Mouse (Mus musculus): ENCODE data around the gene Ppy. TPM values are rescaled to one million over a fixed set of nuclear protein-coding genes. Genes with fewer than 3 reads are reported as not detected.

Ppy gene
- polyA plus RNA-seq, 1 experiment from 2014 or later: not detected

DNA sequence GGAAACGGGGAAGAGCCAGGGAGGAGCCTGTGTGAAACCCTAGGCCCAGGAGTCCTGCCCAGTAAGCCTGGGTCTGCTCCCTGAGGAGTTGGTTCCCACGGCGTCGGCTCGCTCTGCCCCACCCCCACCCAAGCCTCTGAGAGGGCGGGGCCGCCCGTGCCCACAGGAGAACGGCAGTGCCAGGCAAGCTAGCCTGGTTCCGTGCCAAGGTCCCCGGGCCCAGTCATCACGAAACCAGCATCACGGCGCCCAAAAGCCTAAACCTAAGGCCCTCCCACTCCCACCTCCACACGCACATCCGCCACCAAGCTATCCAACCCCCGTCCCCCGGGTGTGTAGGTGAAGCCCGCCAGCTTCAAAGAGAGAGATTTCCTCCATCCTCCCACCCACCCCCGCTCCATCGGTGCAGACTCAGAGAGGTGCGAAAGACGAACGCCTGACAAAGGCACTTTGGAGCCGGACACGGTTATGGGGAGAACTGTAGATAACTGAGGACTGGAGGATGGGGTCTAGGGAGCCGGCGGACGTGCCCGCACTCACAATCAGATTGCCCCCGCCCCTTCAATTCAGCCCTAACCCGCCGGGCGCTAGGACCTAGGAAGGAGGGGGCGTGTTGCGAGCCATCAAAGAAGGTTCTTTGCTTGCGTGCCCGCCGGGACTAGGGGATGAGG is 13.9 kb downstream of the Ppy start:
- peak; percentile 85 for ATAC-seq
- under 1% methylated on average over 38 of the region's 39 CpGs for WGBS
- H3K36me3 ChIP-seq (ENCODE audit: poor library complexity, severe bottlenecking): peaks cover 17% of the 10 kb centered on the region
- no peaks in the 10 kb centered on the region for H3K27me3 ChIP-seq
- H3K4me3 ChIP-seq: peak overlapping the region; percentile 78
- H3K4me1 ChIP-seq: peaks cover 50% of the 10 kb centered on the region
- H3K4me2 ChIP-seq: peak overlapping the region; percentile 85
- H3K9ac ChIP-seq: peak overlapping the region; percentile 84
- H3K9me3 ChIP-seq (replicated peaks): no peaks in the 10 kb centered on the region
- peak overlapping the region; percentile 99 for H3K27ac ChIP-seq

DNA sequence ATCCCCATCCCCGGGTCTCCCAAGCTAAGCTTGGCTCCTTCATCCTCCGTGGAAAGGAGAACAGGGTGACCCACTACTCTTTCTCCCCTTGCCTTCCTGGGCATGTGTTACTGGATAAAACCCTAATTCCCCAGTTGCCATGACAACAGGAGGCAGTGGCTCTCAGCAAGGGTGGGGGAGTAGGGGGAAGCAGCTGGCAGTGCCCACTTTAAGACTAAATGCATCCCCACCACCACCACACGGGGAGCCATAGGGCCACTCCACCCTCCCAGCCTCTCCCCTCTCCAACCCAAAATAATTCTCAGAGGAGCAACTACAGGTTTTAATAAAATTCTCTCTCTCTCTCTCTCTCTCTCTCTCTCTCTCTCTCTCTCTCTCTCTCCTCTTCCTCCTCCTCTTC is 14.8 kb downstream of the Ppy start:
- 0% methylated on average over 3 of the region's 3 CpGs for WGBS
- peak overlapping the region; percentile 99 for H3K27ac ChIP-seq

DNA sequence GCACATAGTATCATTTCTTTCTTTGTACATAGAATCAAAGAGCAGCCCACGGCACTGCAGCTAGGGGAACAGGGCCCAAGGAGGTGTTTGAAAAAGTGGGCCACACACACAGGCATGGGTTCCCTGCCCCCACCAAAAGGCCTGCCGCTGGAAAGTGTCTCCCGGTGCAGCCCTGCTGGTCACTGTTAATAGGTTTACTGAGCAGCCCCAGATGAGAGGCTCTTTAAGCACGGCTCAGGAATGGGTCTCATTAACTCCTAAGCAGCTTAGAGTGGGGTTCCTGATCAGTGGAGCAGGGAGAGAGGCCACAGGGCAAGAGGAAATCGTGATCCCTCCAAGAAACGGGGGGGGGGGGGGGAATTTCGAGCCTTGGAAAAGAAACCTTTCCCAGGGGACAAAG is 17.0 kb downstream of the Ppy start:
- Histone ChIP-seq H3K4me2 (no peak overlapping the region), H3K4me3 (no peak overlapping the region), H3K4me1 (peaks cover 56% of the 10 kb centered on the region), H3K9me3 (replicated peaks) (no peaks in the 10 kb centered on the region), H3K36me3 (ENCODE audit: poor library complexity, severe bottlenecking) (peaks cover 29% of the 10 kb centered on the region), H3K9ac (no peak overlapping the region), H3K27me3 (no peaks in the 10 kb centered on the region), H3K27ac (no peak overlapping the region)
- no peak for ATAC-seq
- WGBS: 9% methylated on average over 7 of the region's 7 CpGs

More for the DNA sequence above, 14.8 kb downstream of the Ppy start:
- ATAC-seq: no peak
- Histone ChIP-seq H3K27me3 (no peaks in the 10 kb centered on the region), H3K9me3 (replicated peaks) (no peaks in the 10 kb centered on the region), H3K4me3 (peak overlapping the region; percentile 78), H3K4me2 (peak overlapping the region; percentile 85), H3K9ac (peak overlapping the region; percentile 84), H3K36me3 (ENCODE audit: poor library complexity, severe bottlenecking) (peaks cover 17% of the 10 kb centered on the region), H3K4me1 (peaks cover 59% of the 10 kb centered on the region)

DNA sequence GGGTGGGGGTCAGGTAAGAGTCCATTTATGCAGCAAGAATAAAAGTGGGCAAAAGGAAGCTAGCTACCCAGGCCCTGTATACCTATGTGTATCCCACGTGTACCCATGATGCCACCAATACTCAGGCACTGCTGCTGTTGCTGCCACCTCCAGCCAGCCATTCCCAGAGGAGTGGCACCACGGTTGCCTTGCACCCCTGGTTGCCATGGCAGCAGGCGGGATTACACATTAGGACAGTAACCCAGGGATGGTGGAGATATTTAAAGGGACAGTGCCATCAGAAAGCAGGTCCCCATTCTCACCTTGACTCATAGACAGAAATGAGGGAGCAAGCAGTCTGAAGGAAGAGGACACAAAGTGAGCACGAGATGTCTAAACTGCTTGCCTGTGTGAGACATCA is 17.9 kb downstream of the Ppy start:
- H3K27ac ChIP-seq: no peak overlapping the region
- H3K4me2 ChIP-seq: peak overlapping the region; percentile 87
- no peak overlapping the region for H3K9ac ChIP-seq
- peaks cover 50% of the 10 kb centered on the region for H3K4me1 ChIP-seq
- H3K9me3 ChIP-seq (replicated peaks): no peaks in the 10 kb centered on the region
- WGBS: 46% methylated on average over 4 of the region's 4 CpGs
- no peak for ATAC-seq
- H3K27me3 ChIP-seq: no peaks in the 10 kb centered on the region
- H3K4me3 ChIP-seq: no peak overlapping the region
- H3K36me3 ChIP-seq (ENCODE audit: poor library complexity, severe bottlenecking): peaks cover 39% of the 10 kb centered on the region

DNA sequence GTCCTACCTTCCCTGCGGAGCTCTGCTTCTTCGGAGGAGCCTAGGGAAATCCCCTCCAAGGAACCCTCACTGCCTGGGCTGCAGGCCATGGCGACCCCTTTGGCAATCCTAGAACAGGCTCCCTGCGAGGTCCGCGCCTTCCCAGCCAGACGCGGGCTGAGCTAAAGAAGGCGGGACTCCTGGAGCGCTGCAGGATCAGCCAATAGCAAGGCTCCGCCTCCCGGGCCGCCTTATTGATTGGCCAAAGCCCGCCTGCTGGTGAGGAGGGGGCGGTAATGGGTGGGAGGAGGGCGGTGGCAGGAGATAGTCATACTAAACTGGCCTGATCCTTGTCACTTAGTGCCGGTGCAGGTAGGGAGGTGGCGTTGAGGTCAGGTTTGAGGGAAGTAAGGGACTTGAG is 18.8 kb downstream of the Ppy start:
- H3K4me2 ChIP-seq: peak overlapping the region; percentile 87
- no peaks in the 10 kb centered on the region for H3K27me3 ChIP-seq
- peaks cover 45% of the 10 kb centered on the region for H3K36me3 ChIP-seq (ENCODE audit: poor library complexity, severe bottlenecking)
- peak; percentile 85 for ATAC-seq
- no peaks in the 10 kb centered on the region for H3K9me3 ChIP-seq (replicated peaks)
- under 1% methylated on average over 18 of the region's 18 CpGs for WGBS
- no peak overlapping the region; the same call in 1 of the 2 replicates for H3K27ac ChIP-seq
- H3K9ac ChIP-seq: peak overlapping the region; percentile 65
- peaks cover 50% of the 10 kb centered on the region for H3K4me1 ChIP-seq
- H3K4me3 ChIP-seq: peak overlapping the region; percentile 41

DNA sequence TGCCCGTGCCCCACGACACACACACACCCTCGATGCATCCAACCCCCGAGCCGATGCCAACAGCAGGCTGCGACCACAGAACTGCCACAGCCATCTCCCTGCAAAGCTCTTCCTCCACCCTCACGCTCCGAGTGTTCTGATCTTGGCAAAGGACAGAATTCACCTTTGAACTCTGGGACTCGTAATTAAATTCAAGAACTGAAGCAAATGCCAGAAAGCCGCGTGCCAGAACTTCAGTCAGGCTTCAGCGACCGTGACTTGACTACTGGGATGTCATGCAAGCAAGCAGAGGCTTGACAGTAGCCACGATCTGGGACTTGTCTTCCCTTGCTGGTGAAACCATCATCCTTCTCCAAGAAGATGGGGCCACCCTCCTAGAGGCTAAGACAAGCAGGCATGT is 27.4 kb downstream of the Ppy start:
- H3K36me3 ChIP-seq (ENCODE audit: poor library complexity, severe bottlenecking): peaks cover 46% of the 10 kb centered on the region
- no peak overlapping the region for H3K9ac ChIP-seq
- no peaks in the 10 kb centered on the region for H3K27me3 ChIP-seq
- no peak overlapping the region for H3K4me3 ChIP-seq
- H3K4me2 ChIP-seq: no peak overlapping the region
- peaks cover 17% of the 10 kb centered on the region; the same call in 1 of the 2 replicates for H3K4me1 ChIP-seq
- no peak overlapping the region for H3K27ac ChIP-seq
- no peaks in the 10 kb centered on the region for H3K9me3 ChIP-seq (replicated peaks)
- WGBS: 83% methylated on average over 14 of the region's 14 CpGs
- ATAC-seq: no peak

DNA sequence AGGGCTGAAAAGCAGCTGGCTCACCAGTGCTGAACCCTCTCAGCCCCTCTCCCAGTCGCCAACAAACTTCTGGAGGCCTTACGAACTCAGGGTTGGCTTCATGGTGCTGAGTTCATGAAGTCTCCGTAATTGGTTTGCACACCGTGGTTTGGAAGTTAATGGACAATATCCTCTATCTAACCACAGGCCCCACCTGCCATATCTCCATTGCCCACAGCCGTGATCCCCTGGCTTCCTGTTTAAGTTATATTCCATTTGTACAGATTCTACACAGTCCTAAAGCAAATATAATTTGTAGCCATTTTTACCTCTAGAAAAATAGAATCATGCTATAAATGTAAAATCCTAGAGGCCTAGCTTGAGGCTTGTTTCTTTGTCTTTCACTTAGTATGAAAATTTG is 28.4 kb downstream of the Ppy start:
- Histone ChIP-seq H3K4me2 (no peak overlapping the region), H3K4me3 (no peak overlapping the region), H3K36me3 (ENCODE audit: poor library complexity, severe bottlenecking) (peaks cover 39% of the 10 kb centered on the region), H3K9ac (no peak overlapping the region), H3K9me3 (replicated peaks) (no peaks in the 10 kb centered on the region), H3K27ac (no peak overlapping the region), H3K4me1 (peaks cover 17% of the 10 kb centered on the region; the same call in 1 of the 2 replicates), H3K27me3 (no peaks in the 10 kb centered on the region)
- 88% methylated on average over 5 of the region's 5 CpGs for WGBS
- ATAC-seq: no peak

DNA sequence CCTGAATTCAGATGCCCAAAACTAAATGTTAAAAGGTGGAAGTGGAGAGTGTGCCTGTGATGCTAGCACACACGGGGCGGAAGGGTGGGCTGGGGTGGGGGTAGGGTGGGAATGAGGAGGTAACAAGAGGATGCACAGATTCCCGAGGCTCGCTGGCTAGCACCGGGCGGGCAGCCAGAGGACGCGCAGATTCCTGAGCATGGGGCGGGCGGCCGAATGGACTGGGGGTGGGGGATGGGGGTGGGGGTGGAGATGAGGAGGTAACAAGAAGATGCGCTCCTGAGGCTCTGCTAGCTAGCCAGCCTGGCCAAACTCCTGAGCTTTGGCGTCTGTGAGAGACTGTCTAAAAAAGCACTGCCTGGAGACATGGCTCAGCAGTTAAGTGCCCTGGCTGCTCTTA is 30.7 kb downstream of the Ppy start:
- WGBS: 6% methylated on average over 9 of the region's 13 CpGs
- Histone ChIP-seq H3K4me2 (peak overlapping the region; percentile 30), H3K27ac (peak overlapping the region; percentile 37; the same call in 1 of the 2 replicates), H3K9ac (peak overlapping the region; percentile 28; the same call in 1 of the 2 replicates), H3K4me1 (peaks cover 17% of the 10 kb centered on the region; the same call in 1 of the 2 replicates), H3K27me3 (no peaks in the 10 kb centered on the region), H3K4me3 (no peak overlapping the region), H3K9me3 (replicated peaks) (no peaks in the 10 kb centered on the region), H3K36me3 (ENCODE audit: poor library complexity, severe bottlenecking) (peaks cover 18% of the 10 kb centered on the region; the same call in 1 of the 2 replicates)
- ATAC-seq: no peak

DNA sequence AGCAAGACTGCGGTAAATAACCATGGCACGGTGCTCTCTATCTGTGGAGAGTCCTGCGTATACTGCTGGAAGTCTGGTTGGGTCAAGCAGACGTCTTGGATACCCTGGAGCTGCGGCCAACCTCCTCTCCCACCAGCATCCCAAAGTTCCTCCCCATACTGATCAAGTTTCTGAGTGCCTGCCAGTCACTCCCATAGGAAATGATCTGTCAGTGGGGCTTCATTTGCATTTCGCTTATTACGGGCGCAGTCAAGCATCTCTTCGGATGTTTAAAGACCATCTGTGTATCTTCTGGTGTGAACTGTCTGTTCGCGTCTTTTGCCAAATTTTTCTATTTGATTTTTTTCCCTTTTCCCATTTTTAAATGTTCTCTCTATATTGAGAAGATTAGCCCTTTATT is 31.5 kb downstream of the Ppy start:
- no peak; the same call in 1 of the 2 replicates for ATAC-seq
- H3K4me2 ChIP-seq: no peak overlapping the region

DNA sequence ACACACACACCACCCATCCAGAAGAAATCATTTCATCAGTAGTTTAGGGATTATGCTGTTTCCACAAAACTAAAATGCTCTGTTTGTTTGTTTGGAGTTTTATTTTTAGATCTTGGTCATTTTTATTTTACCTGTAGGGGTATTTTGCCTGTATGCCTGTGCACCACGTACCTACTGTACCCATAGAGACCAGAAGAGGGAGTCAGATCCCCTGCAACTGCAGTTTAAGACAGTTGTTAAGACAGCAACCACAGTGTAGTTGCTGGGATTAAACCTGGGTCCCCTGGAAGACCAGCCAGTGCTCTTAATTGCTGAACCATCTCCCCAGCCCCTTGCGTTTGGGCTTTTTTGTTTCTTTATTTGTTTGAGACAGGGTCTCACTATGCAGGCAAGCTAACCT is 32.1 kb downstream of the Ppy start:
- Histone ChIP-seq H3K4me1 (peaks cover 17% of the 10 kb centered on the region; the same call in 1 of the 2 replicates), H3K9ac (no peak overlapping the region), H3K36me3 (ENCODE audit: poor library complexity, severe bottlenecking) (peaks cover 12% of the 10 kb centered on the region), H3K9me3 (replicated peaks) (no peaks in the 10 kb centered on the region), H3K27ac (no peak overlapping the region), H3K4me3 (no peak overlapping the region), H3K4me2 (no peak overlapping the region), H3K27me3 (no peaks in the 10 kb centered on the region)
- ATAC-seq: no peak
- WGBS: 39% methylated on average over 2 of the region's 2 CpGs

More for the DNA sequence above, 31.5 kb downstream of the Ppy start:
- H3K36me3 ChIP-seq (ENCODE audit: poor library complexity, severe bottlenecking): peaks cover 11% of the 10 kb centered on the region; the same call in 1 of the 2 replicates
- WGBS: 62% methylated on average over 11 of the region's 11 CpGs
- no peaks in the 10 kb centered on the region for H3K27me3 ChIP-seq
- H3K4me3 ChIP-seq: no peak overlapping the region
- H3K4me1 ChIP-seq: peaks cover 17% of the 10 kb centered on the region; the same call in 1 of the 2 replicates
- H3K9ac ChIP-seq: no peak overlapping the region
- no peak overlapping the region for H3K27ac ChIP-seq
- H3K9me3 ChIP-seq (replicated peaks): no peaks in the 10 kb centered on the region

DNA sequence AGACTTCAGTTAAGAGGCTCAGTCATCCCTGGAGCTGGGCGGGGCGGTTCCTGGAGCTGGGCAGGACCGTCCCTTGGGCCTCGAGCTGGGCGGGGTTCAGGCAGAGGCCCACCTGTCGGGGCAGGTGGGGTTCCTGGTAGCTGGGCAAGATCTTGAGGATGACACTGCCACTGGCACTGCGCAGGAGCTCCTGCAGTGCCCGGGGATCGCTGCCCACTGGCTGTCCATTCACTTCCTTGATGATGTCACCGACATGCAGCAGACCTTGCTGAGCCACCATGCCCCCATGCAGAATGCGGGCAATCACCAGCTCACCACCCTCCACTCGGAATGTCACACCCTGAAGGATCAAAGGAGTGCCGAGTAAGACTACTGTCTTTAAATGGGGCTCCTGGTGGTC is 38.0 kb downstream of the Ppy start:
- no peaks in the 10 kb centered on the region for H3K9me3 ChIP-seq (replicated peaks)
- H3K9ac ChIP-seq: no peak overlapping the region
- no peak overlapping the region for H3K4me2 ChIP-seq
- 0 out of 2 replicates have a peak, but pooled peaks cover 3% of the 10 kb centered on the region for H3K4me1 ChIP-seq
- peaks cover 6% of the 10 kb centered on the region for H3K27me3 ChIP-seq
- 82% methylated on average over 13 of the region's 13 CpGs for WGBS
- no peak overlapping the region for H3K4me3 ChIP-seq
- H3K36me3 ChIP-seq (ENCODE audit: poor library complexity, severe bottlenecking): peaks cover 56% of the 10 kb centered on the region
- H3K27ac ChIP-seq: no peak overlapping the region
- no peak for ATAC-seq

DNA sequence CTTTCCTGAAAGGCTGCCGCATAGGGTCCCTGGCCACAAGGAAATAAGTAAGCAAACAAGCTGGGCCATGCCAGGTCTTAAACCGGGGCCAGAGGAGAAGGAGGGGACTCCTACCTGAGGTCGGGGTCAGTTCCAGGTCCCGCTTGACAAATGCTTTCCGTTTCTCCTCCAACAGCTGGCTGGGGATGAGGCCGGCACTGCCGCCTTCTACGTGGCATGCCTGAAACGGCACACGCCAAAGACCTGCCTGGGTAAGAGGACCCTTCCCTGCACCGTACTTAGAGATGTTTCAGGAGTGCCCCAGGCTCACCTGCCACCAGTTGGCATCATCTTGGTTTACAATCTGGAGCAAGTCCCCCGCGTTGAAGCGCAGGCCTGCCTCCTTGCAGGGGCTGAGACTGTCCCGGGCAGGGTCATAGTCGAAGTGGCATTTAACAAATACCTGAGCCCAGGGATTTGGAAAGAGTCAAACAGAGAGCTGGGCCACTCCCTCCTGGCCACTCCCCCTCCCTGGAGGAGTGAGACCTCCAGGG is 39.1 kb downstream of the Ppy start:
- peaks cover 56% of the 10 kb centered on the region for H3K36me3 ChIP-seq (ENCODE audit: poor library complexity, severe bottlenecking)
- no peak overlapping the region for H3K9ac ChIP-seq
- H3K9me3 ChIP-seq (replicated peaks): no peaks in the 10 kb centered on the region
- H3K4me1 ChIP-seq: 0 out of 2 replicates have a peak, but pooled peaks cover 3% of the 10 kb centered on the region
- no peak overlapping the region for H3K27ac ChIP-seq
- WGBS: 21% methylated on average over 16 of the region's 16 CpGs
- H3K4me2 ChIP-seq: peak overlapping the region; percentile 75
- ATAC-seq: no peak
- peaks cover 6% of the 10 kb centered on the region for H3K27me3 ChIP-seq
- H3K4me3 ChIP-seq: 0 out of 2 replicates have a peak overlapping the region, but pooled peaks have one; percentile 41
